Mouse (Mus musculus) limb, embryonic 15.5 days (tissue): ENCODE measurements around the gene Slc34a3. TPM values are rescaled to one million over a fixed set of nuclear protein-coding genes. Genes with fewer than 3 reads are reported as not detected.

Experiments
- ATAC-seq: fragments of 200-750 bp; cut with Nextera tagmentation; 2 replicates; pipeline ENCODE4 v1.8.0; 2017; ENCODE audit warnings: low read depth, moderate TSS enrichment; ENCODE audit not compliant: insufficient number of reproducible peaks, low FRiP score, low TSS enrichment
- H3K27ac ChIP-seq: fragments of 300-500 bp; sonication (generic); 2 replicates; pipeline ENCODE4 v1.5.1; 2015; ENCODE audit warnings: moderate library complexity, mild to moderate bottlenecking, inconsistent platforms
- H3K27me3 ChIP-seq: fragments of 300-500 bp; sonication (generic); 2 replicates; pipeline ENCODE4 v1.6.1; 2015; ENCODE audit warnings: inconsistent platforms
- H3K36me3 ChIP-seq: fragments of 300-500 bp; sonication (generic); 2 replicates; pipeline ENCODE4 v1.6.1; 2015; ENCODE audit warnings: inconsistent platforms
- H3K4me1 ChIP-seq: fragments of 300-500 bp; sonication (generic); 2 replicates; pipeline ENCODE4 v1.6.1; 2015; ENCODE audit warnings: inconsistent platforms
- H3K4me2 ChIP-seq: fragments of 300-500 bp; sonication (generic); 2 replicates; pipeline ENCODE4 v1.6.1; 2015; ENCODE audit warnings: mild to moderate bottlenecking, inconsistent platforms
- H3K4me3 ChIP-seq: fragments of 300-500 bp; sonication (generic); 2 replicates; pipeline ENCODE4 v1.5.1; 2015; ENCODE audit warnings: mild to moderate bottlenecking, inconsistent platforms
- H3K9ac ChIP-seq: fragments of 300-500 bp; sonication (generic); 2 replicates; pipeline ENCODE4 v1.6.1; 2015; ENCODE audit warnings: inconsistent platforms
- H3K9me3 ChIP-seq: fragments of 300-500 bp; sonication (generic); 2 replicates; pipeline ENCODE4 v1.6.1; 2016; ENCODE audit warnings: inconsistent platforms
- whole genome bisulfite sequencing: fragments of 180-500 bp; shearing (Covaris S2); methylation state at CpG from one replicate; pipeline ENCODE4 v1.1.7; 2015; 5-methylcytosine and 5-hydroxymethylcytosine counted together
- polyA plus RNA-seq: library from polyadenylated mRNA; unstranded; fragments of >200 nt; fragmentation: Nextera tagmentation; extraction: Ambion mirVana; gene quantifications from 2 replicates; pipeline ENCODE4 v1.2.1, GENCODE M21; 2015

Gene Slc34a3
- polyA plus RNA-seq, 1 experiment from 2014 or later: not detected

- no peak overlapping the region for H3K27ac ChIP-seq
- 57% methylated on average over 12 of the region's 12 CpGs for WGBS
- ATAC-seq: no peak
- no peak overlapping the region for H3K4me3 ChIP-seq
- no peaks in the 10 kb centered on the region for H3K9me3 ChIP-seq
- no peaks in the 10 kb centered on the region for H3K36me3 ChIP-seq
- H3K9ac ChIP-seq: no peak overlapping the region
- H3K4me2 ChIP-seq: no peak overlapping the region
- peaks cover 44% of the 10 kb centered on the region for H3K27me3 ChIP-seq
- H3K4me1 ChIP-seq: peaks cover 10% of the 10 kb centered on the region
Measured at GRCm38 (mm10) chr2:25231038-25231437, 3.1 kb downstream of the Slc34a3 start.

- H3K27ac ChIP-seq: no peak overlapping the region
- H3K4me1 ChIP-seq: peaks cover 15% of the 10 kb centered on the region
- no peaks in the 10 kb centered on the region for H3K36me3 ChIP-seq
- H3K4me3 ChIP-seq: no peak overlapping the region
- 85% methylated on average over 7 of the region's 7 CpGs for WGBS
- H3K27me3 ChIP-seq: peaks cover 39% of the 10 kb centered on the region; the same call in 1 of the 2 replicates
- no peak overlapping the region for H3K4me2 ChIP-seq
- H3K9me3 ChIP-seq: no peaks in the 10 kb centered on the region
- ATAC-seq: no peak
- H3K9ac ChIP-seq: no peak overlapping the region
Measured at GRCm38 (mm10) chr2:25230581-25230980, 3.6 kb downstream of the Slc34a3 start.

DNA sequence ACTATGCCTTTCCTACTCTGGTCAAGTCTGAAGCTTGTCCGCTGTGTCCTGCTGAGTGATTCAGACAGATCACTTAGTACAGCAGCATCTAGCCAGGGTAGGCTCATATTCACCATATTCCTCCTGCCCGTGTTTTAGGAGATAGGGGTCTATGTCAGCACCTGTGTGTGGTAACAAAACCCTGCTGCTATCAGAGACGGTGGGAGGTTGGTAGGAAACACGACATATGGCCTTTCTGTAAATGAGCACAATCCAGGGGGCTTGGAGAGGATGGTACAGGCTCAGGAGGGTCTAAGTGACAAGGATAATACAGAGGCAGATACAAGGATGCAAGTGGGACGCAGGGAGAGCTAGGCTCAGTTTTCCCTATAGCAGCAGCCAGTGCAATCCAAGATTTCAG is 4.6 kb downstream of the Slc34a3 start:
- H3K27me3 ChIP-seq: peaks cover 33% of the 10 kb centered on the region; the same call in 1 of the 2 replicates
- ATAC-seq: no peak
- no peaks in the 10 kb centered on the region for H3K9me3 ChIP-seq
- no peak overlapping the region for H3K4me2 ChIP-seq
- H3K4me1 ChIP-seq: peaks cover 19% of the 10 kb centered on the region
- no peaks in the 10 kb centered on the region for H3K36me3 ChIP-seq
- H3K27ac ChIP-seq: no peak overlapping the region
- no peak overlapping the region for H3K4me3 ChIP-seq
- 77% methylated on average over 5 of the region's 5 CpGs for WGBS
- no peak overlapping the region for H3K9ac ChIP-seq

- H3K4me1 ChIP-seq: peaks cover 19% of the 10 kb centered on the region
- no peaks in the 10 kb centered on the region for H3K9me3 ChIP-seq
- no peak overlapping the region for H3K9ac ChIP-seq
- H3K36me3 ChIP-seq: no peaks in the 10 kb centered on the region
- no peak overlapping the region for H3K4me3 ChIP-seq
- ATAC-seq: no peak
- H3K4me2 ChIP-seq: peak overlapping the region; percentile 21; the same call in 1 of the 2 replicates
- no peak overlapping the region for H3K27ac ChIP-seq
- WGBS: 64% methylated on average over 6 of the region's 6 CpGs
- H3K27me3 ChIP-seq: peaks cover 29% of the 10 kb centered on the region; the same call in 1 of the 2 replicates
Measured at GRCm38 (mm10) chr2:25228995-25229530, 5.1 kb downstream of the Slc34a3 start.

GRCm38 (mm10) chr2:25228431-25228889 is 5.7 kb downstream of the Slc34a3 start:
- no peak for ATAC-seq
- H3K9ac ChIP-seq: no peak overlapping the region
- peaks cover 23% of the 10 kb centered on the region for H3K4me1 ChIP-seq
- H3K4me3 ChIP-seq: peak overlapping the region; percentile 11; the same call in 1 of the 2 replicates
- peak overlapping the region; percentile 43 for H3K27ac ChIP-seq
- peak overlapping the region; percentile 21 for H3K4me2 ChIP-seq
- H3K36me3 ChIP-seq: no peaks in the 10 kb centered on the region
- H3K27me3 ChIP-seq: peaks cover 25% of the 10 kb centered on the region; the same call in 1 of the 2 replicates
- WGBS: 1% methylated on average over 7 of the region's 7 CpGs
- H3K9me3 ChIP-seq: no peaks in the 10 kb centered on the region

GRCm38 (mm10) chr2:25227406-25227805 is 6.8 kb downstream of the Slc34a3 start:
- Histone ChIP-seq H3K36me3 (no peaks in the 10 kb centered on the region), H3K4me3 (no peak overlapping the region), H3K9me3 (no peaks in the 10 kb centered on the region), H3K9ac (no peak overlapping the region), H3K4me2 (no peak overlapping the region), H3K4me1 (peaks cover 27% of the 10 kb centered on the region), H3K27me3 (peaks cover 22% of the 10 kb centered on the region; the same call in 1 of the 2 replicates), H3K27ac (no peak overlapping the region)
- 82% methylated on average over 4 of the region's 4 CpGs for WGBS
- no peak for ATAC-seq

- WGBS: 71% methylated on average over 5 of the region's 5 CpGs
- Histone ChIP-seq H3K4me3 (no peak overlapping the region), H3K4me1 (peaks cover 27% of the 10 kb centered on the region), H3K27me3 (peaks cover 22% of the 10 kb centered on the region; the same call in 1 of the 2 replicates), H3K27ac (no peak overlapping the region), H3K4me2 (0 out of 2 replicates have a peak overlapping the region, but pooled peaks have one; percentile 5), H3K36me3 (peaks cover 4% of the 10 kb centered on the region), H3K9me3 (no peaks in the 10 kb centered on the region), H3K9ac (no peak overlapping the region)
- ATAC-seq: no peak
Measured at GRCm38 (mm10) chr2:25226864-25227263, 7.3 kb downstream of the Slc34a3 start.

DNA sequence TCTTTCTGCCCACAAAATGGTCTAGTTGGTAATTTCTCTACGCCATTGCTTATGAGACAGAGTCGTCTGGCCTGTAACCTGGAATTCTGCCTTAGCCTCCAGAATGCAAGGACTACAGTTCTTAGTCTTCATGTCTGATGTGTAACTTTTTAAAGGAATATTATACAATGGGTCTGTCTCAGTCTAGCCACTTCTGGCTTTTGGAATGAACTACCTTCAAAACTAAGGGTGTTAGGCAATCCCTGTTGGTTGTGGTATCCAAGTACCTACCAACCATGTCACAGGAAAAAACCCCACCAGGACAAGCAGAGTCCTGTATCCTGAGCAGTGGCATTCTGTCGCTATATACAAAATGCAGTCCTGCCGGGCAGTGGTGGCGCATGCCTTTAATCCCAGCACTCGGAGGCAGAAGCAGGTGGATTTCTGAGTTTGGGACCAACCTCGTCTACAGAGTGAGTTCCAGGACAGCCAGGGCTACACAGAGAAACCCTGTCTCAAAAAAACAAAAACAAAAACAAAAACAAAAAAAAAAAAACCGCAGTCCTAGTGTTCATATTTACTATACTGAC is 8.3 kb downstream of the Slc34a3 start:
- peaks cover 27% of the 10 kb centered on the region for H3K4me1 ChIP-seq
- H3K4me2 ChIP-seq: peak overlapping the region; percentile 41; the same call in 1 of the 2 replicates
- ATAC-seq: no peak
- no peak overlapping the region for H3K9ac ChIP-seq
- H3K27ac ChIP-seq: peak overlapping the region; percentile 98
- no peaks in the 10 kb centered on the region for H3K9me3 ChIP-seq
- peaks cover 12% of the 10 kb centered on the region; the same call in 1 of the 2 replicates for H3K27me3 ChIP-seq
- H3K36me3 ChIP-seq: peaks cover 11% of the 10 kb centered on the region
- WGBS: 72% methylated on average over 8 of the region's 8 CpGs
- H3K4me3 ChIP-seq: peak overlapping the region; percentile 60

- Histone ChIP-seq H3K4me3 (peak overlapping the region; percentile 94), H3K4me2 (peak overlapping the region; percentile 41), H3K9ac (peak overlapping the region; percentile 44; the same call in 1 of the 2 replicates), H3K27ac (peak overlapping the region; percentile 98), H3K9me3 (no peaks in the 10 kb centered on the region), H3K4me1 (peaks cover 27% of the 10 kb centered on the region), H3K27me3 (0 out of 2 replicates have a peak, but pooled peaks cover 6% of the 10 kb centered on the region), H3K36me3 (peaks cover 11% of the 10 kb centered on the region)
- WGBS: 2% methylated on average over 41 of the region's 41 CpGs
- ATAC-seq: peak; percentile 97
Measured at GRCm38 (mm10) chr2:25224766-25225752, 9.1 kb downstream of the Slc34a3 start.

GRCm38 (mm10) chr2:25224492-25224765 is 9.7 kb downstream of the Slc34a3 start, which contains the start of gene Tubb4b:
Tubb4b (minus strand) TSS chr2:25224702.
- H3K27me3 ChIP-seq: no peaks in the 10 kb centered on the region
- H3K4me1 ChIP-seq: peaks cover 27% of the 10 kb centered on the region
- H3K4me2 ChIP-seq: peak within 1 kb of the TSS; percentile 86
- H3K4me3 ChIP-seq: peak within 1 kb of the TSS; percentile 94
- H3K9ac ChIP-seq: peak within 1 kb of the TSS; percentile 93
- ATAC-seq: no peak
- peak within 1 kb of the TSS; percentile 98 for H3K27ac ChIP-seq
- H3K36me3 ChIP-seq: peaks cover 11% of the 10 kb centered on the region
- H3K9me3 ChIP-seq: no peaks in the 10 kb centered on the region
- 0% methylated on average over 17 of the region's 17 CpGs for WGBS

DNA sequence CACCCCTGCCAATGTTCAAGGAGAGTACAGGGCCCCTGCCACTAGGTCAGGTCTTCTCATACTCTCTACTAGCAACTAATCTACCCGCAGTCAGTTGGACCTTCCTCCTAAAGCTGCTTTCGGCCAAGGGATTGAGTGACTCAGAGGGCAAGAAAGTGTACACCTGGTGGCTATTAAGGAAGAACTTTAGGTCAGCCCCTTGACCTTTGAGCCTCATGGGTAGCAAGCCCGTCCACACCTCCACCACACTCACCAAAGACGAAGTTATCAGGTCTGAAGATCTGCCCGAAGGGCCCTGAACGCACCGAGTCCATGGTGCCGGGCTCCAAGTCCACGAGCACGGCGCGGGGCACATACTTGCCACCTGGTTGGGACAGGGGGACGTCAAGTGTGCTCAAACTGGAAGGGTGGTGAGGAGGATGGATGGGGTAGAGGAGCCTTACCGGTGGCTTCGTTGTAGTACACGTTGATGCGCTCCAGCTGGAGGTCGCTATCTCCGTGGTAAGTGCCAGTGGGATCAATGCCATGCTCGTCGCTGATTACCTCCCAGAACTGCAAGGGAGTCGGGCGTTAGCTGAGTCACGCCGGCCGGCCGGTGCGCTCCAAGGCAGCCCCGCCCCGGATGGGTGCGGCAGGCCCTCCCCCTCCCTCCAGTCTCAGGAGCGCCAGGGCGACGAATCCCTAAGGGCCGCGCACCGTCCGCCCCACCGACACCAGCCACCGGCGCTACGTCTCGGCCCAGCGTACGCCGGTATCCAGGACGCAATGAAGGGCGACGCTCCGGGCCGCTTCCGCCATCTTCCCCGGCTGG is 10.3 kb downstream of the Slc34a3 start:
- Histone ChIP-seq H3K4me2 (peak overlapping the region; percentile 86), H3K36me3 (peaks cover 11% of the 10 kb centered on the region), H3K27me3 (no peaks in the 10 kb centered on the region), H3K27ac (peak overlapping the region; percentile 95), H3K4me1 (peaks cover 24% of the 10 kb centered on the region), H3K9me3 (no peaks in the 10 kb centered on the region), H3K4me3 (peak overlapping the region; percentile 94), H3K9ac (peak overlapping the region; percentile 93)
- under 1% methylated on average over 48 of the region's 53 CpGs for WGBS
- ATAC-seq: 0 out of 2 replicates have a peak, but pooled peaks have one; percentile 2
